Mouse (Mus musculus) midbrain, embryonic 16.5 days (tissue): ENCODE measurements around the gene Hoxc8. TPM values are rescaled to one million over a fixed set of nuclear protein-coding genes. Genes with fewer than 3 reads are reported as not detected.
A peak's percentile ranks its signal among the peaks of the same experiment; 100 is the strongest.

Source experiments
- ATAC-seq: fragments of 200-750 bp; cut with Nextera tagmentation; 2 replicates; pipeline ENCODE4 v1.8.0; 2017; ENCODE audit warnings: moderate TSS enrichment
- H3K27ac ChIP-seq: fragments of 300-500 bp; sonication (generic); 2 replicates; pipeline ENCODE4 v1.5.1; 2014; ENCODE audit warnings: mild to moderate bottlenecking, low read length, mixed read lengths
- H3K27me3 ChIP-seq: fragments of 300-500 bp; sonication (generic); 2 replicates; pipeline ENCODE4 v1.6.1; 2014; ENCODE audit warnings: low read depth, low read length, mixed read lengths; ENCODE audit not compliant: control insufficient read depth, insufficient read depth
- H3K36me3 ChIP-seq: fragments of 300-500 bp; sonication (generic); 2 replicates; pipeline ENCODE4 v1.6.1; 2014; ENCODE audit warnings: mild to moderate bottlenecking, low read length, moderate library complexity, mixed read lengths; ENCODE audit not compliant: control insufficient read depth, insufficient read depth
- H3K4me1 ChIP-seq: fragments of 300-500 bp; sonication (generic); 2 replicates; pipeline ENCODE4 v1.6.1; 2014; ENCODE audit warnings: mild to moderate bottlenecking, low read length, mixed read lengths; ENCODE audit not compliant: control insufficient read depth, insufficient read depth
- H3K4me2 ChIP-seq: fragments of 300-500 bp; sonication (generic); 2 replicates; pipeline ENCODE4 v1.6.1; 2014; ENCODE audit warnings: mild to moderate bottlenecking, low read length, mixed read lengths
- H3K4me3 ChIP-seq: fragments of 300-500 bp; sonication (generic); 2 replicates; pipeline ENCODE4 v1.5.1; 2014; ENCODE audit warnings: low read depth, mild to moderate bottlenecking, low read length, moderate library complexity, mixed read lengths
- H3K9ac ChIP-seq: fragments of 300-500 bp; sonication (generic); 2 replicates; pipeline ENCODE4 v1.6.1; 2014; ENCODE audit warnings: low read depth, low read length, mixed read lengths
- H3K9me3 ChIP-seq: fragments of 300-500 bp; sonication (generic); replicated peaks from 2 replicates; pipeline ENCODE4 v1.6.1; 2014; ENCODE audit warnings: mild to moderate bottlenecking, low read length, mixed read lengths; ENCODE audit not compliant: control insufficient read depth, poor library complexity, severe bottlenecking
- WGBS: fragments of 180-500 bp; shearing (Covaris S2); extraction: QIAGEN DNeasy Blood & Tissue Kit; methylation state at CpG from one replicate; pipeline ENCODE4 v1.1.7; 2014; 5-methylcytosine and 5-hydroxymethylcytosine counted together
- microRNA counts: library from miRNA; unstranded; fragments of <30 nt; microRNA quantifications from one replicate; lab custom pipeline; 2016
- microRNA-seq: library from miRNA; unstranded; fragments of <30 nt; microRNA quantifications from one replicate; pipeline ENCODE4, GENCODE M21; 2017
- polyA plus RNA-seq: library from polyadenylated mRNA; unstranded; fragments of >200 nt; fragmentation: Nextera tagmentation; extraction: Ambion mirVana; gene quantifications from 2 replicates; pipeline ENCODE4 v1.2.1, GENCODE M21; 2015

Hoxc8 gene
- polyA plus RNA-seq, 1 experiment from 2014 or later, result not detected

GRCm38 (mm10) chr15:103040601-103041000 is 50.2 kb downstream of the Hoxc8 start:
- 2% methylated on average over 12 of the region's 12 CpGs for WGBS
- Histone ChIP-seq H3K9ac (no peak overlapping the region), H3K4me3 (no peak overlapping the region), H3K36me3 (no peaks in the 10 kb centered on the region), H3K9me3 (no peaks in the 10 kb centered on the region), H3K27me3 (peaks cover 94% of the 10 kb centered on the region), H3K27ac (no peak overlapping the region), H3K4me1 (no peaks in the 10 kb centered on the region), H3K4me2 (no peak overlapping the region)
- no peak for ATAC-seq

GRCm38 (mm10) chr15:103041613-103042012 is 51.2 kb downstream of the Hoxc8 start:
- 4% methylated on average over 5 of the region's 5 CpGs for WGBS

GRCm38 (mm10) chr15:103042209-103042608 is 51.8 kb downstream of the Hoxc8 start:
- no peak for ATAC-seq
- no peak overlapping the region for H3K27ac ChIP-seq
- WGBS, result 4% methylated on average over 1 of the region's 1 CpGs
- H3K4me1 ChIP-seq, result no peaks in the 10 kb centered on the region
- H3K4me3 ChIP-seq, result no peak overlapping the region
- no peaks in the 10 kb centered on the region for H3K36me3 ChIP-seq
- H3K4me2 ChIP-seq, result no peak overlapping the region
- peaks cover 90% of the 10 kb centered on the region for H3K27me3 ChIP-seq
- no peaks in the 10 kb centered on the region for H3K9me3 ChIP-seq
- H3K9ac ChIP-seq, result no peak overlapping the region

More at GRCm38 (mm10) chr15:103041613-103042012, 51.2 kb downstream of the Hoxc8 start:
- H3K4me2 ChIP-seq, result no peak overlapping the region
- ATAC-seq, result no peak
- H3K9ac ChIP-seq, result no peak overlapping the region
- H3K27me3 ChIP-seq, result peaks cover 92% of the 10 kb centered on the region
- no peak overlapping the region for H3K27ac ChIP-seq
- no peak overlapping the region for H3K4me3 ChIP-seq
- no peaks in the 10 kb centered on the region for H3K4me1 ChIP-seq
- H3K9me3 ChIP-seq, result no peaks in the 10 kb centered on the region
- H3K36me3 ChIP-seq, result no peaks in the 10 kb centered on the region

MicroRNAs encoded within 50 kb of the gene (microRNA counts, 519-probe panel; counts per million panel counts)
- microRNA mmu-miR-615-3p (lab: Ali Mortazavi, UCI), result 386 counts per million, percentile 18 among the panel's probes with 10 or more counts
- 386 counts per million, percentile 18 among the panel's probes with 10 or more counts for microRNA mmu-miR-615-5p (lab: Ali Mortazavi, UCI)

Small RNA genes within 50 kb of the gene (microRNA-seq; reads per million reads assigned to microRNA genes)
- gene Mir196a-2, result 1.2 reads per million
- 34.5 reads per million, percentile 42 among the genes with 10 or more reads in this experiment for gene Mir615

Other genes with a start within 250 kb of the Hoxc8 start
- not detected in 2 replicates for gene Hoxc13, start 69.5 kb upstream of the Hoxc8 start, polyA plus RNA-seq
- gene Hoxc12, start 53.9 kb upstream of the Hoxc8 start, polyA plus RNA-seq, result not detected in 2 replicates
- gene Hoxc11, start 36.2 kb upstream of the Hoxc8 start, polyA plus RNA-seq, result not detected in 2 replicates
- not detected in 2 replicates for gene Hoxc10, start 23.8 kb upstream of the Hoxc8 start, polyA plus RNA-seq
- gene Hoxc5, start 23.2 kb upstream of the Hoxc8 start, polyA plus RNA-seq, result 0.22 TPM in 1 of 2 replicates, not detected in the other
- not detected in 2 replicates for gene Hoxc9, start 14.2 kb upstream of the Hoxc8 start, polyA plus RNA-seq
- gene Hoxc6, start 7.7 kb downstream of the Hoxc8 start, polyA plus RNA-seq, result not detected in 2 replicates
- gene Hoxc4, start 28.3 kb downstream of the Hoxc8 start, polyA plus RNA-seq, result not detected in 2 replicates
- gene Smug1, start 176.5 kb downstream of the Hoxc8 start, polyA plus RNA-seq, result 24.3 and 25.5 TPM in 2 replicates
- 139 and 151 TPM in 2 replicates for gene Cbx5, start 249.2 kb downstream of the Hoxc8 start, polyA plus RNA-seq
- gene Hnrnpa1, start 249.8 kb downstream of the Hoxc8 start, polyA plus RNA-seq, result 630 and 680 TPM in 2 replicates